Mouse (Mus musculus) myocyte (in vitro differentiated cells): ENCODE results near the gene Bid. TPM values are rescaled to one million over a fixed set of nuclear protein-coding genes. Genes with fewer than 3 reads are reported as not detected.

Experiments used
- polyA plus RNA-seq: library from polyadenylated mRNA; unstranded; fragments of >200 nt; fragmentation: generic; extraction: Trizol; gene quantifications from one replicate; pipeline ENCODE4 v1.2.1, GENCODE M21; 2012; ENCODE audit warnings: missing spikeins

Bid gene
- polyA plus RNA-seq, 1 experiment = 34.3 TPM

Other genes starting within 250 kb of the Bid start
- 0.07 TPM for gene Slc25a18, start 143.3 kb downstream of the Bid start, polyA plus RNA-seq
- 206 TPM for gene Atp6v1e1, start 94.1 kb downstream of the Bid start, polyA plus RNA-seq
- 32.8 TPM for gene Bcl2l13, start 80.6 kb downstream of the Bid start, polyA plus RNA-seq
- 17.7 TPM for gene Mical3, start 214.1 kb upstream of the Bid start, polyA plus RNA-seq